Mouse (Mus musculus) left cerebral cortex, adult 9 months (tissue): ENCODE data around the gene Cldn34c3.
"Not testable (repeated sequence)": the region's sequence is repeated elsewhere in the genome, so short reads cannot be mapped to it uniquely, and the experiment has no call there.

Source experiments
- DNase-seq, 2 experiments: peaks; one replicate each; pipeline ENCODE4 v3.0.0; 2022; ENCODE audit warnings: low spot score in 2 of 2

The Cldn34c3 gene

DNA sequence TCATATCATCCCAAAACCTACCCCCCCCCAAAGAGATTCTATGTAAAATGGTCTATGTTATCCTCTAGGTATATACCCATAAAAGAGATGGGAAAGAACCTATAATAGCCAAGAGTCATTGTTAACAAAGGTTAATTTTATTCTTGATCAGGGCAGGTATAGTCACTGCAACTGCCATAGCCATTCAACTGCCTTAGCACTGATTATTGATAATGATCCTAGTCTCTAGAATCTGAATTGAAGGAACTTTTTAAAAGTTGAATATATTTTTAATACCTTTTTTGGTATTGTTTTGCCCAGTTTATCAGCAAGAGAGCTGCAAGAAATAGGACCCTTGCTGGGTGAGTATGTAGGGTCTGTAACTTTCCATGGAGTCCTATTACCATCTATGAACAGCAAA lies at the start of gene Cldn34c3:
Gene Cldn34c3, plus strand, starts transcription at position 301 of the 400 bp plus-strand sequence.
- DNase-seq = not testable (repeated sequence)
